Mouse (Mus musculus): ENCODE results near the gene Chchd6. TPM values are rescaled to one million over a fixed set of nuclear protein-coding genes. Genes with fewer than 3 reads are reported as not detected.

The Chchd6 gene
- polyA plus RNA-seq, 1 experiment: 9.1 TPM

DNA sequence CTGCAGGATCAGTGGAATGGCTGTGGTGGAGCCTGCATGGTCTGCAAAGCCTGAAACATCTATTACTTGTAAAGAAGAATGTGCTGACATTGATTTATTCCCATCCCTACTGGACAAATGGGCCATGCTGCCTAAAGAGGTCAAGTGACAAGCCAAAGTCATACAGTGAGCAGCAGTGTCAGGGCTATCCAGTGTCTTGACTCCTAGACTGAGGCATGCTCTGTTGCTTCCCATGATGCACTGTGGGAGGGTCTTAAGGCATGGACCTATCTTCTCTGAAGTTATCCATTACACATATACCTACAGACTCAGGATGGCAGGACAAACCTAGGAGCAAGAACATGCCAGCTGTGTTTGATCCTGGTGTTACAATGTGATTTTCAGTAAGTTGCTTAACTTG lies 175.3 kb downstream of the Chchd6 start:
- Histone ChIP-seq H3K36me3 (ENCODE audit: control insufficient read depth, insufficient read depth, low read length) (no peaks in the 10 kb centered on the region), H3K4me3 (ENCODE audit: low read depth, low read length) (no peak overlapping the region), H3K27me3 (ENCODE audit: control insufficient read depth, insufficient read depth, low read length) (no peaks in the 10 kb centered on the region), H3K4me1 (ENCODE audit: control insufficient read depth, insufficient read depth, insufficient read length, low read length) (peaks cover 35% of the 10 kb centered on the region; the same call in 1 of the 2 replicates), H3K27ac (ENCODE audit: insufficient read depth, low read depth, low read length) (peak overlapping the region; percentile 48; the same call in 1 of the 2 replicates)
- TF ChIP-seq POLR2A (IDR thresholded peaks at IDR 0.05; ENCODE audit: low read depth, low read length): no peak

- TF ChIP-seq CTCF (IDR thresholded peaks at IDR 0.05; ENCODE audit: extremely low read depth, insufficient read length, insufficient replicate concordance, low read depth, low read length) (no peak), POLR2A (IDR thresholded peaks at IDR 0.05; ENCODE audit: low read depth, low read length) (no peak)
- 88% methylated on average over 3 of the region's 3 CpGs for WGBS
- no peaks in the 10 kb centered on the region for H3K36me3 ChIP-seq (ENCODE audit: control insufficient read depth, insufficient read depth, low read length)
- no peak overlapping the region for H3K4me3 ChIP-seq (ENCODE audit: low read depth, low read length)
- H3K4me1 ChIP-seq (ENCODE audit: control insufficient read depth, insufficient read depth, insufficient read length, low read length): peaks cover 36% of the 10 kb centered on the region; the same call in 1 of the 2 replicates
- H3K27ac ChIP-seq (ENCODE audit: insufficient read depth, low read depth, low read length): no peak overlapping the region
- H3K27me3 ChIP-seq (ENCODE audit: control insufficient read depth, insufficient read depth, low read length): no peaks in the 10 kb centered on the region
Observed at GRCm38 (mm10) chr6:89419066-89419815, 176.2 kb downstream of the Chchd6 start.

GRCm38 (mm10) chr6:89416030-89416595 lies 179.3 kb downstream of the Chchd6 start:
- Histone ChIP-seq H3K36me3 (ENCODE audit: control insufficient read depth, insufficient read depth, low read length) (no peaks in the 10 kb centered on the region), H3K27ac (ENCODE audit: insufficient read depth, low read depth, low read length) (no peak overlapping the region), H3K4me3 (ENCODE audit: low read depth, low read length) (no peak overlapping the region), H3K4me1 (ENCODE audit: control insufficient read depth, insufficient read depth, insufficient read length, low read length) (peaks cover 33% of the 10 kb centered on the region; the same call in 1 of the 2 replicates), H3K27me3 (ENCODE audit: control insufficient read depth, insufficient read depth, low read length) (no peaks in the 10 kb centered on the region)
- TF ChIP-seq POLR2A (IDR thresholded peaks at IDR 0.05; ENCODE audit: low read depth, low read length) (no peak), CTCF (IDR thresholded peaks at IDR 0.05; ENCODE audit: extremely low read depth, insufficient read length, insufficient replicate concordance, low read depth, low read length) (no peak)
- 65% methylated on average over 3 of the region's 3 CpGs for WGBS

GRCm38 (mm10) chr6:89415091-89415490 lies 180.4 kb downstream of the Chchd6 start:
- peaks cover 24% of the 10 kb centered on the region; the same call in 1 of the 2 replicates for H3K4me1 ChIP-seq (ENCODE audit: control insufficient read depth, insufficient read depth, insufficient read length, low read length)
- no peaks in the 10 kb centered on the region for H3K27me3 ChIP-seq (ENCODE audit: control insufficient read depth, insufficient read depth, low read length)
- TF ChIP-seq POLR2A (IDR thresholded peaks at IDR 0.05; ENCODE audit: low read depth, low read length): no peak
- no peak for TF ChIP-seq CTCF (IDR thresholded peaks at IDR 0.05; ENCODE audit: extremely low read depth, insufficient read length, insufficient replicate concordance, low read depth, low read length)
- H3K27ac ChIP-seq (ENCODE audit: insufficient read depth, low read depth, low read length): no peak overlapping the region
- no peak overlapping the region for H3K4me3 ChIP-seq (ENCODE audit: low read depth, low read length)
- WGBS: 58% methylated on average over 2 of the region's 2 CpGs
- no peaks in the 10 kb centered on the region for H3K36me3 ChIP-seq (ENCODE audit: control insufficient read depth, insufficient read depth, low read length)

DNA sequence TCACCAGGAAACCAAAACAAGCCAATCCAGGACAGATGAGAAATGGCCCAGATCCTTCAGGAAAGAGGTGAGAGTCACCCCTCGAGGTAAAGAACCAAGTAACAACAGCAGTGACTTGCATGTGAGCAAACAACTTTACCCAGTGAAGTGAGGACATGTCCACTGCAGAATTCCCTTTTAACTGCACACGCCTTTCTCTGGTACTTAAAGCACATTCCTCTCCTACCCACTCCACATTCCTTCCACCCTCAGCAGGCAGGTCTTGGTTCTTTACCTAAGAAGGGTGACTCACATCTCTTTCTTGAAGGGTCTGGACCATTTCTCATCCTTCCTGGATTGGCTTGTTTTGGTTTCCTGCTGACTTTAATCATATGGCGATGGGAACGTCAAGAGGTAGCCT lies 181.3 kb downstream of the Chchd6 start:
- Histone ChIP-seq H3K27me3 (ENCODE audit: control insufficient read depth, insufficient read depth, low read length) (no peaks in the 10 kb centered on the region), H3K27ac (ENCODE audit: insufficient read depth, low read depth, low read length) (peak overlapping the region; percentile 52), H3K36me3 (ENCODE audit: control insufficient read depth, insufficient read depth, low read length) (no peaks in the 10 kb centered on the region), H3K4me1 (ENCODE audit: control insufficient read depth, insufficient read depth, insufficient read length, low read length) (peaks cover 20% of the 10 kb centered on the region; the same call in 1 of the 2 replicates), H3K4me3 (ENCODE audit: low read depth, low read length) (no peak overlapping the region)
- 78% methylated on average over 4 of the region's 4 CpGs for WGBS
- TF ChIP-seq CTCF (IDR thresholded peaks at IDR 0.05; ENCODE audit: extremely low read depth, insufficient read length, insufficient replicate concordance, low read depth, low read length): no peak
- TF ChIP-seq POLR2A (IDR thresholded peaks at IDR 0.05; ENCODE audit: low read depth, low read length): no peak

DNA sequence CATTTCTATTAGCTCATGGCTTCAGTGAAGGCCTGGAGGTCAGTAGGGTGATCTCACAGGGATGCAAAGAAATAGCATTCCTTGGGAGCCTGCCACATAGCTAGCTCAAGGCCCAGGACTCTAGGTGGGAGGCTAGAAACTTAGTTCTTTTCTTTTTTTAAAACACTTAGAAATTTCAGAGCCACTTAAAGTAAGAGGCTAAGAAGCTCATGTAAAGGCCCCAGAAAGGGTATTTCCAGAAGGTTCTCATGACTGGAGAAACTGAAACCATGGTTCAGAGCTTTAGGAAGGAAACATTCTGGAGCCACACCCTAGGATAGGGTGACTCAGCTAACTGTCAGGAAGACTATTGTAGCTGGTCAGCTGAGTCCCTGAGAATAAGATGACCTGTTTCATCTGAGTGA lies 182.0 kb downstream of the Chchd6 start:
- H3K4me3 ChIP-seq (ENCODE audit: low read depth, low read length): no peak overlapping the region
- H3K27ac ChIP-seq (ENCODE audit: insufficient read depth, low read depth, low read length): peak overlapping the region; percentile 95
- TF ChIP-seq POLR2A (IDR thresholded peaks at IDR 0.05; ENCODE audit: low read depth, low read length) (no peak), CTCF (IDR thresholded peaks at IDR 0.05; ENCODE audit: extremely low read depth, insufficient read length, insufficient replicate concordance, low read depth, low read length) (no peak)
- H3K4me1 ChIP-seq (ENCODE audit: control insufficient read depth, insufficient read depth, insufficient read length, low read length): peaks cover 23% of the 10 kb centered on the region; the same call in 1 of the 2 replicates
- H3K27me3 ChIP-seq (ENCODE audit: control insufficient read depth, insufficient read depth, low read length): no peaks in the 10 kb centered on the region
- no peaks in the 10 kb centered on the region for H3K36me3 ChIP-seq (ENCODE audit: control insufficient read depth, insufficient read depth, low read length)

GRCm38 (mm10) chr6:89412562-89412961 lies 182.9 kb downstream of the Chchd6 start:
- Histone ChIP-seq H3K4me3 (ENCODE audit: low read depth, low read length) (no peak overlapping the region), H3K36me3 (ENCODE audit: control insufficient read depth, insufficient read depth, low read length) (no peaks in the 10 kb centered on the region), H3K27ac (ENCODE audit: insufficient read depth, low read depth, low read length) (peak overlapping the region; percentile 95), H3K4me1 (ENCODE audit: control insufficient read depth, insufficient read depth, insufficient read length, low read length) (peaks cover 23% of the 10 kb centered on the region; the same call in 1 of the 2 replicates), H3K27me3 (ENCODE audit: control insufficient read depth, insufficient read depth, low read length) (no peaks in the 10 kb centered on the region)
- no peak for TF ChIP-seq CTCF (IDR thresholded peaks at IDR 0.05; ENCODE audit: extremely low read depth, insufficient read length, insufficient replicate concordance, low read depth, low read length)
- WGBS: 28% methylated on average over 1 of the region's 1 CpGs
